Mouse (Mus musculus): ENCODE data around the gene Fxyd6.

Gene Fxyd6

GRCm38 (mm10) chr9:45376883-45377282 lies 6.9 kb downstream of the Fxyd6 start:
- DNase-seq: peak; percentile 67 to 73

DNA sequence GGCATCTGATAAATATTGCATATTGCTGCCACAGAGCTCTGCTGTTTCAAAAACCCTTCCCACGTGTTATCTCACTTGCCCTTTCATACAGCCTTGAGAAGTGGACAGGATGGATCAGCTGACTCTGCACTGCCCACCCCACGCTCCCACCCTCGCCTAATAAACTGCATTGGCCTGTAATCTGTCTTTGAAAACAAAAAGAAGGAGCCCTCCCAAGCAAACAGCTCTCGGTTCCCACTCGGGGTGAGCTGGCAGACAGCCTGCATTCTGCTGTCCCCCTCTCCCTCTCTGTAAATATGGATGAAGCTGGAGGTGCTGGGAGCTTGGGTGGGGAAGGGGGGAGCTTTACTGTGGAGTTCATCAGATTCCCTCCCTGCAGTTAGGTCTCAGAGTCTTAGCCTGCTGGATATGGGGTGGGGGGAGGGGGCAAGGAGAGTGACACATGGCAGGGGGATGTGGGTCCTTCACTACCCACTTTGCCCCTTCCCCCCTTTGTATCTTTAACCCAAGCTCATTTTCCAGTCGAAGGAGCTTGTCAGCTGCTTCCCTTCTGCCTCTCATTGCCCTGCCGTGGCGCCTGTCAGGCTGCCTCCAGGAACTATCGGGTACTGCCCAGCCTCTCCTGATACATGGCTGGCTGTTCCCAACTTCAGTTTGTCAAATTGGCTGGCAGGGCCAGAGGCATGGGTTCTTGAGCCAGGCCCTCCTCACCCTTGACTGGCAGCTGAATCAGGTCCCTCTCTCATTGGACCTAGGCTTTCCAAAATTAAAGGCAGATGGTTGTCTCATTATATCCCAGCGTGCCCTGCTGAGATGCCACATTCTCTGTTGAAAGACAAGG lies 10.6 kb downstream of the Fxyd6 start:
- DNase-seq: peak; percentile 67 to 71

- DNase-seq: no peak
Observed at GRCm38 (mm10) chr9:45382336-45382735, 12.4 kb downstream of the Fxyd6 start.

- no peak for DNase-seq
Observed at GRCm38 (mm10) chr9:45382834-45383233, 12.8 kb downstream of the Fxyd6 start.

DNA sequence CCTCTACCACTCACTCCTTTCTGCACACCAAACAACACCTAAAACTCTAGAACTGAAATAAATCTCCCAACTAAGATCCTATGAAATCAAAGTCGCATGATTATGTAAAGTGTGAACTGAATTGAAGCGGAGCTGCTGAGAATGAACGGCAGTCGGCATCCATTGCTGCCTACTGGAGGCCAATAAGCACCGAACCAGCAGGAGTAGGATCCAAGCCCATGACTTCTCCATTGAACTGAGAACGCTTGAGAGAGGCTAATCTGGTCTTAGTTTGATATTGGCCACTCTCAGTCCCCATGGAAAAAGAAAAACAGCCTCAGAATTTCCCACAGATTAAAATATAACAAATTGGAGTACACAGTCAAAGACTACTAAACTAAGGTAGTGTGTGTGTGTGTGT lies 13.9 kb downstream of the Fxyd6 start:
- DNase-seq: no peak

DNA sequence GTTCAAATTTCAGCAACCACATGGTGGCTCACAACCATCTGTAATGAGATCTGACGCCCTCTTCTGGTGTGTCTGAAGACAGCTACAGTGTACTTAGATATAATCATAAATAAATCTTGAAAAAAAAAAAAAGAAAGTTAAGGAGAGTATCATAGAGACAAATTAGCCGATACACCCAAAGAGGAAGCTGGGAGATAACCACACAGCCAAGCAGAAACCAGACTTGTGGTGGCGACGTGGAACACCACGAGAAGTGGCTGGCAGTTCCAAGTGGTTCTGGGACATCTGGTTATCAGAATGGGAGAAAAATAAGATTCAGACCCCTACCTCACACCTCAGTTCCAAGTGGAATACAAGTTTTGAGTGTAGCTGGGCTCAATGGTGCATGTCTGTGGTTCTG lies 16.7 kb downstream of the Fxyd6 start:
- no peak for DNase-seq

GRCm38 (mm10) chr9:45388385-45388994 lies 18.5 kb downstream of the Fxyd6 start:
- DNase-seq: peak; percentile 91 to 98

DNA sequence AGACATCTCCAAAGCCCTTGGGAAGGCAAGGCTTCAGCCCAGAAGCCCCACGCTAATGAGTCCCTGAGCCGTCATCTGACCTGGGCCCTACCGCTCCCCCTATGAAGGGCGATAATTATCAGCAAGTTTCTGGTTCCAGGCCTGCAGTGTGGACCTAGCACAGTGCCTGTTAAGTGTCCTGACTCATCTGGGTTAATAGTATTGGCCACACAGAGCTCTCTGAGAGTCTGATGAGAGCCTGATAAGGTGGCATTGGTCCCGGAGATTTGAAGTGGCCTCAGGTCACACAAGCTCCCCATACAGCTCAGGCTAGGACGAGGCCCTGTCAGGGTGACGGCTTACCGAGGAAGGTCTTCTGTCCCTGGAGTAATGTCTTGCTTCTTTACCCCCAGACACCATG lies 19.6 kb downstream of the Fxyd6 start:
- DNase-seq: no peak

GRCm38 (mm10) chr9:45391299-45391698 lies 21.3 kb downstream of the Fxyd6 start:
- no peak for DNase-seq

- no peak for DNase-seq
Observed at GRCm38 (mm10) chr9:45395218-45395617, 25.2 kb downstream of the Fxyd6 start.

- no peak for DNase-seq
Observed at GRCm38 (mm10) chr9:45395796-45396195, 25.8 kb downstream of the Fxyd6 start.

DNA sequence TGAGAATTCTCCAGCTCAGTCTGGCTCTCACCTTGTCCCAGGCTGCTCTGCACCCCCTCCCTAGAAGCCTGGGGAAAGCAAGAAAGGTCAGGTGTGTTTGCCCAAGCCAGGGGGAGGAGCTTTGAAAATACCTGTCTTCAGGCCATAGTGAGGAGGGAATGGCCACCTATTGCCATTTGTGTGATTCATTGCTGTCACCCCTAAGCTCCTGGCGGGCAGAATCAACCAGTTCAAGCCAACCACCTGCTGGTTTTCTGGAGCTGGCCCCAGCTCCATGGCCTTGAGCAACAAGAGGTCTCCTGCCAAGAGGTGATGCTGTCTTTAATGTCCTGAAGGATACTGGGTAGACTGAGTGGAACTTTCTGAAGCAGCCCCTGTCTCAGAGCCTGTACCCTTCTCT lies 28.4 kb downstream of the Fxyd6 start:
- peak; percentile 76 to 79 for DNase-seq

DNA sequence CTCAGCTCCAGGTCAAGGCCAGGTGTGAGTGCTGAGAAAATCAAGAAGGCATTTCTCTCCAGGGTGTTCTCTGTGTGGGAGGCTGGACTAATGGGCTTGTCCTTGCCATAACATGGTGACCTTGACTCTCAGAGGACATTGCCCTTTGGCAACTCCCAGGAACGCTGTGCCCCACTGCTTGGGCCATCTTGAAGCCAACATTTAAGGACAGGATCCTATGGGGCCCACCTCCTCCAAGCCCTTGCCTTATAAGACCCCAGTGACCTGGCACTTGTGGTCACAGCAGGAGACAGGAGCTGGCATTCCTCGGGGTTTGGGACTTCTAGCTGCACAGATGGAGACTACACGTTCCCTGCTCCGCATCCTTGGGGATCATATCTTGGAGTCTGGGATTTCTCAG lies 29.4 kb downstream of the Fxyd6 start, which contains the start of gene Fxyd2:
TSS of gene Fxyd2 (plus strand) at position 236 of the 400 bp plus-strand sequence.
- no peak for DNase-seq

DNA sequence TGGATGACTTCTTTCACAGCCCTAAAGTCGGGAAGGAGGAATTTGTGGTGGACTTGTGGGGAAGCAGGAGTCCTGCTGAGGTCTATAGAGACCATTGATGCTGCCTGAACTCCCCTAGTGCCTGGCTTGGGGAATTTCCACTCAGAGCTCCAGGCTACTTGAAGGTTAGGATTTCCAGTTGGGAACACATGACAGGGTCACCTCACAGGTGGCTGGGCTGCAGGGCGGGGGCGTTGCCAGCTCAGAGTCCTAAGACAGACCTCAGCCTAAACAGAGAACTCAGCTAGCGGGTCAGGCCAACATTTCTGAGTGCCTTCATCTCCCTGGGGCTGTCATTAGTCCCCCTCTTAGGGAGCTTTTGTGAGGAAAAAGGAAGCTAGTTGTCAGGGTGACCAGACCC lies 31.9 kb downstream of the Fxyd6 start:
- DNase-seq: no peak

GRCm38 (mm10) chr9:45402957-45403356 lies 33.0 kb downstream of the Fxyd6 start:
- DNase-seq: no peak

DNA sequence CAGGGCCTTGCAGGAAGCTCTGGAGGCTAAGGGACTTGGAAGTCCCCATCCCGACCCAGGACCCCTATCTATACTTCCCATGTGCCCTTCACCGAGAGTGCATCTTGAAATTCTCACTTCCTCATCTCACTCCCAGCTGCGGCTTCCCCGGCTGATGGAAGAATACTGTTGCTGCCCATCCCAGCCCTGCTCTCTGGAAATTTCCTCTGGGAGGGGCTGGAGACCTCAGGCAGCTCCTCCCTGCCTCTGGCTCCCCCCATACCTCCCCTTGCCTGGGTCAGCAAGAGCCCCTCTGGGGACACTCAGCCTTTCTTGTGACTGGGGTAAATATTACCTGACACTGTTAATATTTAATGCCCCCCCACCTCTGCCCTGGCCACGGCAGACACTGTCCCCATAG lies 35.7 kb downstream of the Fxyd6 start:
- DNase-seq: no peak

DNA sequence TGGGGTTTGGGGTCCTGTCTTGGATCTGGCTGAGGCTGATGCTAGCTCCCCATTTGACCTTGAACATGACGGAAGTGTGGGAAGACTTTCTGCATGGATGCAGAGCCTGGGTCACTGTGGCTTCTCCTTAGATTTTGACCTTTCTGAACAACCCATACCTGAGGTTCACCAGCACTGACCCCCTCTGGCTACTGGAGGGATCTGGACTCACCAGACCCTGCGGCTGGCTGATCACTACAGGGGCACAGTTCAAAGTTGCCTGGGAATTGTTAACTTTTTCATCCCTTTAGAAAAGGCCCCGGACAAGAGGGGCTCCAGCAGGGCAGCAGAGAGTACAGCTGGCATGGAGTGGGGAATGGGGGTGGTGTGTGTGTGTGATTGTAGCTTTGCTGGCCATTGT lies 36.8 kb downstream of the Fxyd6 start:
- no peak for DNase-seq

- DNase-seq: peak; percentile 84 to 88
Observed at GRCm38 (mm10) chr9:45407706-45408675, 38.0 kb downstream of the Fxyd6 start.

- DNase-seq: no peak
Observed at GRCm38 (mm10) chr9:45410193-45410592, 40.2 kb downstream of the Fxyd6 start.

- no peak for DNase-seq
Observed at GRCm38 (mm10) chr9:45410614-45411013, 40.6 kb downstream of the Fxyd6 start.

DNA sequence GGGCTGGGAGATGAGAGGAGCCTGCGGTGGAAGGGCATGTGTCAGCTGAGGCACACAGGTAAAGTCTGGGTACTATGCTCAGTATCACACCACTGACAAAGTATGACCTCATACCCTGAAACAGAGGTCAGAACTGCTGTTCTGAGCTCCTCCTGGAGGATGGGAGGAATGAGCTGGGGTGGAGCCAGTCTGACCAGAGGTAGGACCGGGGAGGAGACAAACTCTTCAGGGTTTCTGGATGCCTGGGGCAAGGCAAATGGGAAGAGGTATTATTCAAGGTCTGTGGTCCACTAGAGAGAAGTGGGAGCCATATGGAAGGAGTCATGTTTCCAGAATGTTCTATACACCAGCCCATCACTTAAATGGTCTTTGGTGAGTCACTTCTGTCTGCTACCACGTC lies 41.1 kb downstream of the Fxyd6 start:
- DNase-seq: no peak

DNA sequence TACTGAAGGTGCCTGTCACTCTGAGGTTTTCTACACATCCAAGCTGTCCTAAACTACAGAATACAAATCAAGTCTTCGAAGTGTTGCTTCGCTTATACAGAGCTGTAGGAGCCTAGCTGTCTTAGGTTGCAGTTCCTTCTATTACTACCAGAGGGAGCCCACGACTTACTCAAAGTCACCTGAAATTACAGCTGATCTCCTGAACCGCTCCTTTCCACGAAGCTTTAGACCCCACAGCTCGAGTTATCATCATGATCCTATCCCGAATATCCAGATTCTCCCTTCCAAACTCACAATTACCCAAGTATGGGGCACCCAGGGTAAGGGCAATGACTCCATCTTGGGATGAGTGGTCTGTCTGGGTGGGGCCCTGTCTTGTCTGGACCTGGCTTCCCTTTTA lies 41.8 kb downstream of the Fxyd6 start:
- peak; percentile 48 to 70 for DNase-seq

DNA sequence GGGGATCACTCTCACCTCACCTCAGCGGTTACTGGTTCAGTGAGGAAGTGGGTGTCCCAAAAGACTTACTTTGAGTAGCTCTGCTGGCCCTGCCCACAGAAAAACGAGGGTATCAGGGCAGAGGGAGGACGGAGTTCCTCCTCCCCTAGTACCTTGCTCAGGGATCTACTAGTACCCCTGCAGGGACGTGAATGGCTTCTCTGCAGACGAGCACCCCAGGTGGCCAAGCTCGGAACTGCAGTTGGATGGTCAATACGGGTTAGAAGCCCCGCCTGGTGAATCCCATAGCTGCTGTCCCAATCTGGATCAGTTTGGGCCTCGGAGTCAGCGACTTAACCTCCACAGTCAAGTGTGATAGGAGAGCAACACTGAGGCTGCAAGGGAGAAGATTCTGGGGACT lies 42.3 kb downstream of the Fxyd6 start:
- DNase-seq: peak; percentile 92 to 94
